Comparison of ENCODE assay signal across 12 mouse cellular contexts in the genomic region with DNA sequence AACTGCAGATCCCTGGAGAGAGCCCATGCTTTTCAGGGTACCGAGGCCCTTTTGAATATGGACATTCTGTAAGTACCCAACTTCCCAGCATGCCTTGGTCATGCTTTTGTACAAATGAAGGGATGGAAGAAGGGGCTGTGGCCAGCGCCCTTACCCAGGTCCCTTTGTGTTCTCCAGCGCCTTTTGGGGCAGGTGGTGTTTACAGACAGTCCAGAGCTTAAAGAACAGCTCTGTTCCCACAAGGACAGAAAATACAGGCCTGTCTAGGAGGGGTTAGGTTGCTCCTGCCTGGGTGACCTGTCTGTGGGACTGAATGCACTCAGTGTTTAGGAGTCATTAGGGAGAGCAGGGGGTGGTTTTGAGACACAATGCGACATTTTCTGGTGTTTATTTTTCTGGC. TPM values are rescaled to one million over a fixed set of nuclear protein-coding genes. Genes with fewer than 3 reads are reported as not detected.
DNase-seq lines count a peak whose midpoint lies in the region; ATAC-seq and TF ChIP-seq lines count a peak whose summit lies in the region.
"Had no signal": no experiment of that assay in that cellular context is flagged by ENCODE, and none has a peak within 500 bp of the region (broad histone marks: within the 10 kb centered on the region; RNA-seq: fewer than 3 reads in every experiment).

No protein-coding gene starts in this region.

- H3K9me3 ChIP-seq in heart, embryonic 16.5 days (replicated peaks; ENCODE audit: control insufficient read depth, low read length), result no peaks in the 10 kb centered on the region; the same call in 1 of the 2 replicates
- H3K9me3 ChIP-seq in embryonic facial prominence, embryonic 12.5 days, result no peaks in the 10 kb centered on the region
- no peaks in the 10 kb centered on the region for H3K9me3 ChIP-seq in hindbrain, postnatal 0 days (ENCODE audit: low read length)
- H3K9me3 ChIP-seq in midbrain, postnatal 0 days (ENCODE audit: low read length), result no peaks in the 10 kb centered on the region

- DNase-seq in heart, postnatal 36 days, result no peak
- no peak for DNase-seq in hindbrain, postnatal 0 days (ENCODE audit: low spot score)
- DNase-seq in midbrain, postnatal 0 days (ENCODE audit: low spot score), result no peak
- DNase-seq in embryo, embryonic 10.5 days (ENCODE audit: low spot score), result no peak
- DNase-seq in right cerebral cortex, postnatal 25 days, result no peak
- no peak for DNase-seq in layer of hippocampus, adult 11-12 months (ENCODE audit: low spot score)
- DNase-seq: cerebellum, postnatal 25 days; gastrocnemius, postnatal 10 days; right cerebral cortex, adult 18-20 months had no signal

- peak overlapping the region; percentile 21; the same call in 1 of the 2 replicates for H3K27ac ChIP-seq in heart, embryonic 16.5 days (ENCODE audit: low read length)
- peak overlapping the region; percentile 78 for H3K27ac ChIP-seq in embryonic facial prominence, embryonic 12.5 days
- peak overlapping the region; percentile 56 for H3K27ac ChIP-seq in hindbrain, postnatal 0 days
- peak overlapping the region; percentile 47 for H3K27ac ChIP-seq in midbrain, postnatal 0 days (ENCODE audit: low read depth, low read length)

- no peak overlapping the region for H3K4me3 ChIP-seq in heart, embryonic 16.5 days (ENCODE audit: low read length)
- no peak overlapping the region for H3K4me3 ChIP-seq in embryonic facial prominence, embryonic 12.5 days
- no peak overlapping the region for H3K4me3 ChIP-seq in hindbrain, postnatal 0 days (ENCODE audit: low read length)
- H3K4me3 ChIP-seq in midbrain, postnatal 0 days (ENCODE audit: low read depth, low read length), result no peak overlapping the region

- H3K9ac ChIP-seq in heart, embryonic 16.5 days (ENCODE audit: low read length), result no peak overlapping the region
- H3K9ac ChIP-seq in embryonic facial prominence, embryonic 12.5 days, result no peak overlapping the region
- peak overlapping the region; percentile 28; the same call in 1 of the 2 replicates for H3K9ac ChIP-seq in hindbrain, postnatal 0 days (replicated peaks; ENCODE audit: low read length)
- H3K9ac ChIP-seq in midbrain, postnatal 0 days (replicated peaks; ENCODE audit: low read length, poor library complexity, severe bottlenecking), result no peak overlapping the region

- 44% methylated on average over 4 of the region's 4 CpGs for WGBS in heart, embryonic 16.5 days
- 9% methylated on average over 4 of the region's 4 CpGs for WGBS in embryonic facial prominence, embryonic 12.5 days
- 15% methylated on average over 4 of the region's 4 CpGs for WGBS in hindbrain, postnatal 0 days
- WGBS in midbrain, postnatal 0 days, result 18% methylated on average over 4 of the region's 4 CpGs

- no peak for ATAC-seq in heart, embryonic 16.5 days (replicated peaks; ENCODE audit: extremely low read depth, insufficient read depth, low FRiP score)
- no peak for ATAC-seq in embryonic facial prominence, embryonic 12.5 days (ENCODE audit: insufficient number of reproducible peaks, insufficient read depth, low FRiP score, low TSS enrichment)
- ATAC-seq in hindbrain, postnatal 0 days, result no peak
- ATAC-seq in midbrain, postnatal 0 days (ENCODE audit: low FRiP score), result no peak
- ATAC-seq: activated CD4-positive, CD25-positive, alpha-beta regulatory T cell, adult 4 months had no signal

- no peaks in the 10 kb centered on the region for H3K27me3 ChIP-seq in heart, embryonic 16.5 days (ENCODE audit: control insufficient read depth, insufficient read depth, low read length)
- H3K27me3 ChIP-seq in embryonic facial prominence, embryonic 12.5 days, result no peaks in the 10 kb centered on the region
- H3K27me3 ChIP-seq in hindbrain, postnatal 0 days (ENCODE audit: insufficient read depth, low read length), result no peaks in the 10 kb centered on the region
- no peaks in the 10 kb centered on the region for H3K27me3 ChIP-seq in midbrain, postnatal 0 days (ENCODE audit: insufficient read depth, low read length)

- no peak overlapping the region for H3K4me2 ChIP-seq in heart, embryonic 16.5 days (ENCODE audit: low read depth, low read length)
- peak overlapping the region; percentile 20; the same call in 1 of the 2 replicates for H3K4me2 ChIP-seq in embryonic facial prominence, embryonic 12.5 days (replicated peaks)
- H3K4me2 ChIP-seq in hindbrain, postnatal 0 days (ENCODE audit: low read depth, low read length), result no peak overlapping the region
- no peak overlapping the region for H3K4me2 ChIP-seq in midbrain, postnatal 0 days (ENCODE audit: low read depth, low read length, poor library complexity, severe bottlenecking)

- peaks cover 2% of the 10 kb centered on the region; the same call in 1 of the 2 replicates for H3K36me3 ChIP-seq in heart, embryonic 16.5 days (ENCODE audit: control insufficient read depth, insufficient read depth)
- H3K36me3 ChIP-seq in embryonic facial prominence, embryonic 12.5 days, result peaks cover 8% of the 10 kb centered on the region
- H3K36me3 ChIP-seq in hindbrain, postnatal 0 days (ENCODE audit: insufficient read depth, low read length), result no peaks in the 10 kb centered on the region
- H3K36me3 ChIP-seq in midbrain, postnatal 0 days (ENCODE audit: insufficient read depth, low read length), result no peaks in the 10 kb centered on the region

- no peak for TF ChIP-seq CTCF in hindbrain, postnatal 0 days (IDR thresholded peaks at IDR 0.05; ENCODE audit: low read depth)
- no peak for TF ChIP-seq CTCF in midbrain, postnatal 0 days (IDR thresholded peaks at IDR 0.05)

- intact Hi-C loops in heart, postnatal 36 days (cut with DNase I), result no loop called here

- H3K4me1 ChIP-seq in heart, embryonic 16.5 days (ENCODE audit: control insufficient read depth, insufficient read depth, low read length), result peaks cover 84% of the 10 kb centered on the region
- H3K4me1 ChIP-seq in embryonic facial prominence, embryonic 12.5 days, result peaks cover 72% of the 10 kb centered on the region
- peaks cover 45% of the 10 kb centered on the region for H3K4me1 ChIP-seq in hindbrain, postnatal 0 days (ENCODE audit: insufficient read depth, low read length)
- peaks cover 34% of the 10 kb centered on the region for H3K4me1 ChIP-seq in midbrain, postnatal 0 days (ENCODE audit: insufficient read depth, low read length)

RNA-seq across cellular contexts. Expression of gene Prrc2b, which starts 6.4 kb away (rescaled TPM):
- 19.3 and 30.1 TPM in 2 replicates for polyA plus RNA-seq in heart, embryonic 16.5 days (2015; fragmentation: Nextera tagmentation; extraction: Ambion mirVana)
- total RNA-seq in heart, postnatal 36 days (2021), result 10 to 100 TPM; 75.5 to 80.0 TPM
- polyA plus RNA-seq in embryonic facial prominence, embryonic 12.5 days (2016; fragmentation: Nextera tagmentation; extraction: Ambion mirVana), result 81.8 and 83.2 TPM in 2 replicates
- total RNA-seq in hindbrain, postnatal 0 days (2014; rRNA removed), result 188 and 206 TPM in 2 replicates
- 44.8 and 55.9 TPM in 2 replicates for polyA plus RNA-seq in hindbrain, postnatal 0 days (2015; fragmentation: Nextera tagmentation; extraction: Ambion mirVana)
- total RNA-seq in midbrain, postnatal 0 days (2014; rRNA removed), result 164 and 215 TPM in 2 replicates
- polyA plus RNA-seq in midbrain, postnatal 0 days (2015; fragmentation: Nextera tagmentation; extraction: Ambion mirVana), result 51.5 and 65.9 TPM in 2 replicates

Comparison
In these comparisons a context has a peak if more than half of its experiments do, and no peak if none do; other contexts are left out.
1. H3K27ac ChIP-seq: peak in every context shown above with its lines; median percentile 78 in embryonic facial prominence, embryonic 12.5 days; 56 in hindbrain, postnatal 0 days; 47 in midbrain, postnatal 0 days; 21 in heart, embryonic 16.5 days.